ENCODE assay signal across 7 mouse cellular contexts in genomic region chr2:49748628-49749342, GRCm38 (mm10). TPM values are rescaled to one million over a fixed set of nuclear protein-coding genes. Genes with fewer than 3 reads are reported as not detected.
A peak's percentile ranks its signal among the peaks of the same experiment; 100 is the strongest.
DNase-seq lines count a peak whose midpoint lies in the region; ATAC-seq and TF ChIP-seq lines count a peak whose summit lies in the region.

No protein-coding gene starts in this region.

- ATAC-seq in kidney, postnatal 0 days (replicated peaks; ENCODE audit: low FRiP score, low read depth): no peak
- no peak for ATAC-seq in kidney, embryonic 16.5 days (ENCODE audit: low FRiP score, low TSS enrichment)
- peak; percentile 56 for ATAC-seq in megakaryocyte-erythroid progenitor cell, adult 5-6 weeks (replicated peaks; ENCODE audit: low FRiP score, low TSS enrichment, poor library complexity, severe bottlenecking)

- H3K4me1 ChIP-seq in kidney, postnatal 0 days (replicated peaks; ENCODE audit: insufficient read depth, low read length): 0 out of 2 replicates have a peak, but pooled peaks cover 9% of the 10 kb centered on the region
- H3K4me1 ChIP-seq in kidney, embryonic 16.5 days (ENCODE audit: insufficient read depth, low read length): peaks cover 23% of the 10 kb centered on the region
- peaks cover 20% of the 10 kb centered on the region for H3K4me1 ChIP-seq in E14TG2a.4 (replicated peaks; ENCODE audit: low read depth, low read length)

- peak; percentile 65 for TF ChIP-seq CTCF in kidney, postnatal 0 days (IDR thresholded peaks at IDR 0.05; ENCODE audit: low read depth)
- TF ChIP-seq CTCF in E14TG2a.4 (conservative IDR thresholded peaks at IDR 0.05; ENCODE audit: low read length): peak; percentile 89

- no peak overlapping the region for H3K4me2 ChIP-seq in kidney, postnatal 0 days (ENCODE audit: low read length)
- no peak overlapping the region for H3K4me2 ChIP-seq in kidney, embryonic 16.5 days (replicated peaks; ENCODE audit: low read depth, low read length)

- H3K9me3 ChIP-seq in kidney, postnatal 0 days (replicated peaks; ENCODE audit: low read length): no peaks in the 10 kb centered on the region
- no peaks in the 10 kb centered on the region for H3K9me3 ChIP-seq in kidney, embryonic 16.5 days (ENCODE audit: low read length)
- H3K9me3 ChIP-seq in E14TG2a.4 (ENCODE audit: low read length): peaks cover 5% of the 10 kb centered on the region; the same call in 1 of the 2 replicates

- no peak overlapping the region for H3K4me3 ChIP-seq in kidney, postnatal 0 days (replicated peaks; ENCODE audit: low read depth, low read length)
- H3K4me3 ChIP-seq in kidney, embryonic 16.5 days (ENCODE audit: low read length): no peak overlapping the region
- no peak overlapping the region for H3K4me3 ChIP-seq in E14TG2a.4 (replicated peaks; ENCODE audit: low read length)

- no peak for DNase-seq in kidney, postnatal 0 days (ENCODE audit: low spot score)
- DNase-seq in B cell, adult 2 months: peak; percentile 58 to 65
- DNase-seq in embryo, embryonic 10 days (ENCODE audit: low spot score): peak; percentile 56
- DNase-seq in heart, adult 18-20 months: no peak

- H3K36me3 ChIP-seq in kidney, postnatal 0 days (ENCODE audit: insufficient read depth, low read length): no peaks in the 10 kb centered on the region
- peaks cover 3% of the 10 kb centered on the region; the same call in 1 of the 2 replicates for H3K36me3 ChIP-seq in kidney, embryonic 16.5 days (ENCODE audit: insufficient read depth, low read length)
- peaks cover 20% of the 10 kb centered on the region for H3K36me3 ChIP-seq in E14TG2a.4 (ENCODE audit: insufficient read depth, low read length)

- 82% methylated on average over 14 of the region's 14 CpGs for WGBS in kidney, postnatal 0 days
- WGBS in kidney, embryonic 16.5 days: 80% methylated on average over 14 of the region's 14 CpGs

- H3K27ac ChIP-seq in kidney, postnatal 0 days: no peak overlapping the region
- no peak overlapping the region for H3K27ac ChIP-seq in kidney, embryonic 16.5 days (ENCODE audit: low read length)

- no peak overlapping the region for H3K9ac ChIP-seq in kidney, postnatal 0 days (ENCODE audit: low read depth, low read length)
- H3K9ac ChIP-seq in kidney, embryonic 16.5 days (replicated peaks; ENCODE audit: low read length): no peak overlapping the region

- H3K27me3 ChIP-seq in kidney, postnatal 0 days (ENCODE audit: insufficient read depth, low read length): no peaks in the 10 kb centered on the region
- no peaks in the 10 kb centered on the region for H3K27me3 ChIP-seq in kidney, embryonic 16.5 days (ENCODE audit: insufficient read depth, low read length)
- no peaks in the 10 kb centered on the region for H3K27me3 ChIP-seq in E14TG2a.4 (ENCODE audit: insufficient read depth, low read length)

RNA-seq across cellular contexts. Expression of gene Lypd6b, which starts 38.7 kb away (rescaled TPM):
- 8.2 and 8.9 TPM in 2 replicates for polyA plus RNA-seq in kidney, postnatal 0 days (2015; fragmentation: Nextera tagmentation; extraction: Ambion mirVana)
- polyA plus RNA-seq in kidney, embryonic 16.5 days (2015; fragmentation: Nextera tagmentation; extraction: Ambion mirVana): 11.7 and 12.3 TPM in 2 replicates
- not detected in 2 replicates for total RNA-seq in megakaryocyte-erythroid progenitor cell, adult 5-6 weeks (2014; fragmentation: Nextera tagmentation)
- total RNA-seq in megakaryocyte-erythroid progenitor cell, adult 5-6 weeks (2017): 0.95 TPM in 1 of 2 replicates, not detected in the other
- total RNA-seq in heart, adult 18-20 months (2021): under 1 TPM; 0.15 to 0.21 TPM

Comparison
In these comparisons a context has a peak if more than half of its experiments do, and no peak if none do; other contexts are left out.
1. DNase-seq: peak in B cell, adult 2 months (2 of 2) and embryo, embryonic 10 days (single experiment); none in kidney, postnatal 0 days (single experiment) and heart, adult 18-20 months (0 of 2).